Mouse (Mus musculus) lung, adult 2 months (tissue): Measurements from ENCODE around the gene Tulp3.

Experiments
- CTCF ChIP-seq: fragments of 200-500 bp; IDR thresholded peaks from 2 replicates; pipeline ENCODE4 v1.5.1; 2011; ENCODE audit warnings: mild to moderate bottlenecking, low read length, control low read depth; ENCODE audit not compliant: insufficient read depth
- POLR2A ChIP-seq: fragments of 200-500 bp; IDR thresholded peaks from 2 replicates; pipeline ENCODE4 v1.6.1; 2011; ENCODE audit warnings: low read depth, mild to moderate bottlenecking, control low read depth, low read length, borderline replicate concordance; ENCODE audit errors: extremely low read depth

- TF ChIP-seq CTCF (no peak), POLR2A (no peak)
Measured at GRCm38 (mm10) chr6:128314796-128315195, 40.9 kb downstream of the Tulp3 start.
